Mouse (Mus musculus) bone marrow macrophage, adult 2 months (primary cell): ENCODE measurements at regions not wholly inside any gene's neighbourhood (a gene's known extent, or its start where the extent isn't known, plus 50 kb on each side); places are given as distances from the start of the nearest gene placed in this dataset.

Experiments used
- H3K27ac ChIP-seq: 2 replicates; pipeline ENCODE4 v1.5.1; 2012; ENCODE audit warnings: low read depth, low read length; ENCODE audit not compliant: insufficient read depth
- H3K4me1 ChIP-seq: 2 replicates; pipeline ENCODE4 v1.6.1; 2012; ENCODE audit warnings: low read length; ENCODE audit not compliant: control insufficient read depth, insufficient read depth
- H3K4me3 ChIP-seq: 2 replicates; pipeline ENCODE4 v1.5.1; 2012; ENCODE audit warnings: mild to moderate bottlenecking, low read length, moderate library complexity; ENCODE audit not compliant: insufficient read depth
- CTCF ChIP-seq: IDR thresholded peaks from 2 replicates; pipeline ENCODE4 v1.5.1; 2012; ENCODE audit warnings: low read depth, mild to moderate bottlenecking, low read length, moderate library complexity
- POLR2A ChIP-seq: IDR thresholded peaks from 2 replicates; pipeline ENCODE4 v1.6.1; 2012; ENCODE audit warnings: mild to moderate bottlenecking, low read depth, low read length, borderline replicate concordance

- TF ChIP-seq CTCF (no peak), POLR2A (no peak)
- H3K27ac ChIP-seq = no peak overlapping the region
- no peak overlapping the region for H3K4me3 ChIP-seq
- peaks cover 9% of the 10 kb centered on the region for H3K4me1 ChIP-seq
Measured at GRCm38 (mm10) chr3:31457938-31458337, 147.8 kb upstream of the Slc7a14 start.

DNA sequence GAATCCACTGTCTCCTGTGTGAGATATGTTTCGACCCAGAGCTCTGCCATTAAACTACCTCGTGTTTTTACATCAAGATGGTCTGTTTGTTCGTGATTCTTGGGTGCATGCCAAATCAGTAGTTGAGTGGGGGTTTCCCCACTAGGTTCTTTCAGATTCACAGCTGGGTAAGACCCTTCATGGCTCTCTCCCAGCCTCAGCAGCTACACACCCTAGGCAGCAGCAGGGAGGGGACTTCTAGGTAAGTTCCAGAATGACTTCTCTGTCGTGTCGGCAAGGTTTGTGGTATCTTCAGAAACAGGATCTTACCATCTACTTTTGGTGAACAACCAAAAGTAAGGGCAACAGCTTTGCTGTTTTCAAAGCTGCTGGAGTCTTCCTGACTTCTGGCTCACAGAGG, 144.9 kb upstream of the Slc7a14 start:
- TF ChIP-seq CTCF (no peak), POLR2A (no peak)
- Histone ChIP-seq H3K27ac (no peak overlapping the region), H3K4me1 (peaks cover 7% of the 10 kb centered on the region; the same call in 1 of the 2 replicates), H3K4me3 (no peak overlapping the region)

DNA sequence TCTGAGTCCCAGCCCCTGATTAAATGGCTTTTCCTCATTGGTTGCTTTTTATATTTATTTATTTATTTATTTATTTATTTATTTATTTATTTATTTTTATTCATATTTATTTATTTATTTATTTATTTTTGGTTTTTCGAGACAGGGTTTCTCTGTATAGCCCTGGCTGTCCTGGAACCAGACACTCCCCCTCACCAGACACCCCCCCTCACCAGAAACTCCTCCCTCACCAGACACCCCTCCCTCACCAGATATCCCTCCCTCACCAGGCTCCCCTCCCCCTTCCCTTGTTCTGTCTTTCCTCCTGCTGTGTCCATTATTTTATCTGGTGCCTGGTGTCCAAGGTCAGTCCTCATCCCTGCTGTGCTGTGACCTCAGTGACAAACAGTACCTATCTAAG, 134.7 kb upstream of the Slc7a14 start:
- Histone ChIP-seq H3K4me1 (0 out of 2 replicates have a peak, but pooled peaks cover 2% of the 10 kb centered on the region), H3K27ac (no peak overlapping the region), H3K4me3 (no peak overlapping the region)
- no peak for TF ChIP-seq CTCF
- no peak for TF ChIP-seq POLR2A

DNA sequence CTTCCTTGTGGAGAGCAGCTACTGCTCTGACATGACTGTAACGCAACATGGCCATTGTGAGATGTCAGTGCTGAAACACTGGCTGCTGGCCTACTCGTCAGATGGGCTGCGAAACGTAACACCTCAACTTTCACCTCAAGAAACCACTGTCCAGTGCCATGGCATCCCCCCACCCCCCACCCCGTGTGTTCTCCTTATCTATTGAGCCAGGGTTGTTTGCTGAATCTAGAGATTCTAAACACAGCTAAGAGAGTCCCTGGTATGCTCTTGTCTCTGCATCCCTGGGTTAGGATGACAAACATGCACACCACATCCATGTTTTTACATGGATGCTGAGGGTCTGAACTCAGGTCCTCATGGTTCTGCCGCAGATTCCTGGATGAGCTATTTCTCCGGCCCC, 134.1 kb upstream of the Slc7a14 start:
- H3K27ac ChIP-seq = no peak overlapping the region
- H3K4me1 ChIP-seq = 0 out of 2 replicates have a peak, but pooled peaks cover 2% of the 10 kb centered on the region
- H3K4me3 ChIP-seq = no peak overlapping the region
- TF ChIP-seq POLR2A = no peak
- no peak for TF ChIP-seq CTCF

- TF ChIP-seq POLR2A (no peak), CTCF (no peak)
- H3K27ac ChIP-seq = no peak overlapping the region
Measured at GRCm38 (mm10) chr3:31443894-31444293, 133.7 kb upstream of the Slc7a14 start.

DNA sequence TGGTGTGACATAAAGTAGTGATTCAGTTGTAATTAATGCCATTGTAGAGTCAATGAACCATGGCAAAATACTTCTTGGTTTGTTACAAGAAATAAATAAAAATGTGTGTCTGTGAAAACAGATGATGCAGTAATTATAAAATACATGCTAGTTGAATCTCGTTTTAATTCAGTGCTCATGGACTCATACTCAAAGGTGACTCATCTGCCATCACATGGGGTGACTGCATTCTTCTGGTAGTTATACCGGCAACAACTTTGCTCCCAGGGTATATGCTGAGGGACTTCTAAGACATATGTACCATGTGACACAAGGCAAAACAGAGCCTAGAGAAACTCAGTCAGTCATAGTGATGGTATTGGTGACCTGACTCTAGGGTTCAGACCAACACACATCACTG, 130.1 kb upstream of the Slc7a14 start:
- H3K4me1 ChIP-seq = peaks cover 3% of the 10 kb centered on the region
- TF ChIP-seq POLR2A (no peak), CTCF (no peak)
- H3K4me3 ChIP-seq = no peak overlapping the region
- no peak overlapping the region for H3K27ac ChIP-seq

More at GRCm38 (mm10) chr3:31443894-31444293, 133.7 kb upstream of the Slc7a14 start:
- Histone ChIP-seq H3K4me3 (no peak overlapping the region), H3K4me1 (0 out of 2 replicates have a peak, but pooled peaks cover 2% of the 10 kb centered on the region)

- TF ChIP-seq CTCF (no peak), POLR2A (no peak)
- no peak overlapping the region for H3K4me3 ChIP-seq
- no peak overlapping the region for H3K27ac ChIP-seq
- peaks cover 6% of the 10 kb centered on the region for H3K4me1 ChIP-seq
Measured at GRCm38 (mm10) chr3:31437970-31438369, 127.8 kb upstream of the Slc7a14 start.

- peaks cover 6% of the 10 kb centered on the region for H3K4me1 ChIP-seq
- no peak overlapping the region for H3K27ac ChIP-seq
- H3K4me3 ChIP-seq = no peak overlapping the region
- TF ChIP-seq POLR2A = no peak
- TF ChIP-seq CTCF = no peak
Measured at GRCm38 (mm10) chr3:31435204-31435963, 125.2 kb upstream of the Slc7a14 start.

DNA sequence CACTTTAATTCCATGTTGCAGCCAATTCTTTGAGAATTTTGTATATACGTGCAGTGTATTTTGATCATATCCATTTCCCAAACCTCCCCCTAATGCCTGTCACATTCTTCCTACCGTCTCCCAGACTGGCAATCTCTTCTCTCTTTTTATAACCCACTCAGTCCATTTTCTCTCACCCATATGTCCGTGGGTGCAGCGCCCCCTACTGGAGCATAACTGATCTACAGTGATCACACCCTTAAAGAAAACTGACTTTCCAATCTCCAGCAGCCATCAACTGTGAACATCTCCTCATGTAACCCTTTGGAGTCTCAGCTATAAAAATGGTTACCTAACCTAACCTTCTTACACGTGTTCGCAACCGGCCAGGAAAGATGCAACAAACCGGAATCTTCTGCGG, 123.0 kb upstream of the Slc7a14 start:
- TF ChIP-seq POLR2A (no peak), CTCF (no peak)
- no peak overlapping the region for H3K4me3 ChIP-seq
- H3K4me1 ChIP-seq = peaks cover 6% of the 10 kb centered on the region
- H3K27ac ChIP-seq = no peak overlapping the region

GRCm38 (mm10) chr3:31423517-31423916, 113.3 kb upstream of the Slc7a14 start:
- Histone ChIP-seq H3K27ac (no peak overlapping the region), H3K4me1 (peaks cover 8% of the 10 kb centered on the region), H3K4me3 (no peak overlapping the region)
- TF ChIP-seq POLR2A (no peak), CTCF (no peak)
